Mouse (Mus musculus) ES-Bruce4 (cell line): Measurements from ENCODE around the gene Chsy1.

Experiments
- CTCF ChIP-seq: IDR thresholded peaks from one replicate; pipeline ENCODE4 v1.8.1; 2011; ENCODE audit warnings: low read depth, low read length
- EP300 ChIP-seq: IDR thresholded peaks from 2 replicates; pipeline ENCODE4 v1.6.1; 2011; ENCODE audit warnings: low read depth, low read length; ENCODE audit not compliant: insufficient read depth
- POLR2A ChIP-seq: IDR thresholded peaks from one replicate; pipeline ENCODE4 v1.8.1; 2011; ENCODE audit warnings: low read length; ENCODE audit not compliant: insufficient read depth

DNA sequence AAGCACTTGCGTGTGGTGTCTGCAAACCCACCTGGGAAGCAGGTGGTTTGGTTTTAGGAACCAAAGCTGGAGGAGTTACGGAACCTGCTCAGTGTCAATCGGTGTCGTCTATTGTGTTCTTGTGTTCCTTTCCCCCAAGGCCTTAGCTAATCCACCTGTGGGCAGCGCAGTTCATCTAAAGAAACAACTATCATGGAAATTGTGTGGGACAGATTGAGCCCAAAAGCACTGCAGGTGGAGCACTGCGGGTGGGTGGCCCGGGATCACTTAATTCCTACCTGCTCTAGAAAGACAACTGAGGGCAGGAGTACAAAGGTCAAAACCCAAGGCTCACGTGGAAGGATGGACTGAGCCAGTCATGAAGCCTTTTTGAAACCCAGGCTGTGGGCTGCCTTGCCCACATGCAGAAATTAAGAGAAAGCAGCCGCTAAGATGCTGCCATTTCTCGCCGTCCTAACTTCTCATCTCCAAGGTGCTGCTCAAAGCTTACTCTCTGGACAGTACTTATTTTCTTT lies 18.6 kb upstream of the Chsy1 start:
- TF ChIP-seq EP300 (peak; percentile 63; the same call in 1 of the 2 replicates), POLR2A (no peak), CTCF (no peak)
